Mouse (Mus musculus) neural tube, embryonic 11.5 days (tissue): ENCODE data around the gene Utrn. TPM values are rescaled to one million over a fixed set of nuclear protein-coding genes. Genes with fewer than 3 reads are reported as not detected.
A peak's percentile ranks its signal among the peaks of the same experiment; 100 is the strongest.

Experiments used
- ATAC-seq: fragments of 200-750 bp; cut with Nextera tagmentation; 2 replicates; pipeline ENCODE4 v1.8.0; 2017; ENCODE audit warnings: moderate number of reproducible peaks, mild to moderate bottlenecking, moderate TSS enrichment, moderate library complexity; ENCODE audit not compliant: insufficient read depth, low FRiP score, low TSS enrichment
- DNase-seq: peaks from one replicate; pipeline ENCODE4 v3.0.0-alpha.2; 2015; ENCODE audit warnings: low spot score
- H3K27ac ChIP-seq: fragments of 300-500 bp; sonication (generic); 2 replicates; pipeline ENCODE4 v1.5.1; 2014; ENCODE audit warnings: low read depth, mild to moderate bottlenecking, low read length
- H3K27me3 ChIP-seq: fragments of 300-500 bp; sonication (generic); 2 replicates; pipeline ENCODE4 v1.6.1; 2014; ENCODE audit warnings: mild to moderate bottlenecking, low read length, mixed read lengths; ENCODE audit not compliant: control insufficient read depth, insufficient read depth
- H3K36me3 ChIP-seq: fragments of 300-500 bp; sonication (generic); 2 replicates; pipeline ENCODE4 v1.6.1; 2014; ENCODE audit warnings: mild to moderate bottlenecking, low read length, moderate library complexity, mixed read lengths; ENCODE audit not compliant: control insufficient read depth, insufficient read depth
- H3K4me1 ChIP-seq: fragments of 300-500 bp; sonication (generic); 2 replicates; pipeline ENCODE4 v1.6.1; 2014; ENCODE audit warnings: low read length, mixed read lengths; ENCODE audit not compliant: control insufficient read depth, insufficient read depth
- H3K4me2 ChIP-seq: fragments of 300-500 bp; sonication (generic); 2 replicates; pipeline ENCODE4 v1.6.1; 2014; ENCODE audit warnings: low read depth, mild to moderate bottlenecking, moderate library complexity
- H3K4me3 ChIP-seq: fragments of 300-500 bp; sonication (generic); 2 replicates; pipeline ENCODE4 v1.5.1; 2014; ENCODE audit warnings: low read depth, low read length
- H3K9ac ChIP-seq: fragments of 300-500 bp; sonication (generic); 2 replicates; pipeline ENCODE4 v1.6.1; 2014; ENCODE audit warnings: mild to moderate bottlenecking, low read length
- H3K9me3 ChIP-seq: fragments of 300-500 bp; sonication (generic); 2 replicates; pipeline ENCODE4 v1.6.1; 2016; ENCODE audit warnings: low read length; ENCODE audit not compliant: control insufficient read depth
- WGBS: fragments of 180-500 bp; shearing (Covaris S2); extraction: QIAGEN DNeasy Blood & Tissue Kit; methylation state at CpG from one replicate; pipeline ENCODE4 v1.1.7; 2014; 5-methylcytosine and 5-hydroxymethylcytosine counted together
- polyA plus RNA-seq: library from polyadenylated mRNA; unstranded; fragments of >200 nt; fragmentation: Nextera tagmentation; extraction: Ambion mirVana; gene quantifications from 2 replicates; pipeline ENCODE4 v1.2.1, GENCODE M21; 2014

Gene Utrn
- polyA plus RNA-seq, 1 experiment from 2014 or later: 47.4 TPM

GRCm38 (mm10) chr10:12731459-12731858 lies 137.7 kb downstream of the Utrn start:
- no peaks in the 10 kb centered on the region for H3K4me1 ChIP-seq
- WGBS: 70% methylated on average over 5 of the region's 5 CpGs
- no peaks in the 10 kb centered on the region for H3K9me3 ChIP-seq
- no peak overlapping the region for H3K27ac ChIP-seq
- no peaks in the 10 kb centered on the region; the same call in 1 of the 2 replicates for H3K36me3 ChIP-seq
- H3K4me3 ChIP-seq: no peak overlapping the region
- H3K9ac ChIP-seq: no peak overlapping the region
- no peaks in the 10 kb centered on the region for H3K27me3 ChIP-seq
- no peak overlapping the region for H3K4me2 ChIP-seq
- no peak for DNase-seq
- no peak for ATAC-seq

GRCm38 (mm10) chr10:12729635-12730034 lies 139.5 kb downstream of the Utrn start:
- Histone ChIP-seq H3K9ac (no peak overlapping the region), H3K27me3 (no peaks in the 10 kb centered on the region), H3K9me3 (no peaks in the 10 kb centered on the region), H3K4me2 (no peak overlapping the region), H3K4me1 (0 out of 2 replicates have a peak, but pooled peaks cover 3% of the 10 kb centered on the region), H3K36me3 (no peaks in the 10 kb centered on the region), H3K27ac (no peak overlapping the region), H3K4me3 (no peak overlapping the region)
- 44% methylated on average over 1 of the region's 1 CpGs for whole genome bisulfite sequencing
- DNase-seq (no peak), ATAC-seq (no peak)

- WGBS: 80% methylated on average over 5 of the region's 5 CpGs
- H3K4me1 ChIP-seq: 0 out of 2 replicates have a peak, but pooled peaks cover 3% of the 10 kb centered on the region
Observed at GRCm38 (mm10) chr10:12729033-12729432, 140.1 kb downstream of the Utrn start.

GRCm38 (mm10) chr10:12727881-12728280 lies 141.3 kb downstream of the Utrn start:
- DNase-seq (no peak), ATAC-seq (no peak)
- no peaks in the 10 kb centered on the region for H3K9me3 ChIP-seq
- WGBS: 89% methylated on average over 3 of the region's 3 CpGs
- no peak overlapping the region for H3K9ac ChIP-seq
- H3K27me3 ChIP-seq: no peaks in the 10 kb centered on the region
- H3K4me3 ChIP-seq: no peak overlapping the region
- no peaks in the 10 kb centered on the region for H3K36me3 ChIP-seq
- H3K27ac ChIP-seq: no peak overlapping the region
- H3K4me2 ChIP-seq: no peak overlapping the region
- H3K4me1 ChIP-seq: 0 out of 2 replicates have a peak, but pooled peaks cover 3% of the 10 kb centered on the region

More at GRCm38 (mm10) chr10:12729033-12729432, 140.1 kb downstream of the Utrn start:
- DNase-seq (no peak), ATAC-seq (no peak)
- Histone ChIP-seq H3K27ac (no peak overlapping the region), H3K27me3 (no peaks in the 10 kb centered on the region), H3K4me2 (no peak overlapping the region), H3K4me3 (no peak overlapping the region), H3K9ac (no peak overlapping the region), H3K9me3 (no peaks in the 10 kb centered on the region), H3K36me3 (no peaks in the 10 kb centered on the region)

- DNase-seq (no peak), ATAC-seq (peak; percentile 33; the same call in 1 of the 2 replicates)
Observed at GRCm38 (mm10) chr10:12726041-12726608, 143.0 kb downstream of the Utrn start.

GRCm38 (mm10) chr10:12724247-12725001 lies 144.7 kb downstream of the Utrn start:
- Histone ChIP-seq H3K4me2 (no peak overlapping the region), H3K9ac (no peak overlapping the region), H3K9me3 (no peaks in the 10 kb centered on the region), H3K36me3 (no peaks in the 10 kb centered on the region), H3K4me1 (0 out of 2 replicates have a peak, but pooled peaks cover 3% of the 10 kb centered on the region), H3K27me3 (no peaks in the 10 kb centered on the region), H3K4me3 (no peak overlapping the region), H3K27ac (0 out of 2 replicates have a peak overlapping the region, but pooled peaks have one; percentile 1)
- ATAC-seq (no peak), DNase-seq (no peak)
- WGBS: 77% methylated on average over 14 of the region's 14 CpGs

More at GRCm38 (mm10) chr10:12726041-12726608, 143.0 kb downstream of the Utrn start:
- no peak overlapping the region for H3K9ac ChIP-seq
- H3K4me1 ChIP-seq: 0 out of 2 replicates have a peak, but pooled peaks cover 3% of the 10 kb centered on the region
- no peaks in the 10 kb centered on the region for H3K27me3 ChIP-seq
- no peak overlapping the region for H3K4me3 ChIP-seq
- H3K27ac ChIP-seq: no peak overlapping the region
- H3K4me2 ChIP-seq: no peak overlapping the region
- 61% methylated on average over 13 of the region's 13 CpGs for WGBS
- H3K9me3 ChIP-seq: no peaks in the 10 kb centered on the region
- H3K36me3 ChIP-seq: no peaks in the 10 kb centered on the region

GRCm38 (mm10) chr10:12723269-12723668 lies 145.9 kb downstream of the Utrn start:
- H3K4me1 ChIP-seq: 0 out of 2 replicates have a peak, but pooled peaks cover 3% of the 10 kb centered on the region
- H3K27ac ChIP-seq: no peak overlapping the region
- no peak overlapping the region for H3K4me2 ChIP-seq
- DNase-seq (no peak), ATAC-seq (no peak)
- H3K9ac ChIP-seq: no peak overlapping the region
- H3K36me3 ChIP-seq: no peaks in the 10 kb centered on the region
- no peaks in the 10 kb centered on the region for H3K9me3 ChIP-seq
- H3K4me3 ChIP-seq: no peak overlapping the region
- no peaks in the 10 kb centered on the region for H3K27me3 ChIP-seq
- 75% methylated on average over 3 of the region's 3 CpGs for WGBS

- WGBS: 90% methylated on average over 2 of the region's 2 CpGs
- no peak for DNase-seq
- Histone ChIP-seq H3K4me2 (no peak overlapping the region), H3K4me1 (0 out of 2 replicates have a peak, but pooled peaks cover 3% of the 10 kb centered on the region), H3K4me3 (no peak overlapping the region), H3K9ac (no peak overlapping the region), H3K36me3 (no peaks in the 10 kb centered on the region), H3K9me3 (no peaks in the 10 kb centered on the region), H3K27me3 (no peaks in the 10 kb centered on the region), H3K27ac (no peak overlapping the region)
- ATAC-seq: no peak
Observed at GRCm38 (mm10) chr10:12722111-12722510, 147.1 kb downstream of the Utrn start.
